In genomic region chr1:52144907-52145306, GRCm38 (mm10) we compare ENCODE assay signal across 18 mouse cellular contexts.
"Had no signal": no experiment of that assay in that cellular context is flagged by ENCODE, and none has a peak within 500 bp of the region (broad histone marks: within the 10 kb centered on the region; RNA-seq: fewer than 3 reads in every experiment).

No protein-coding gene starts in this region.

- H3K9me3 ChIP-seq: liver, embryonic 13.5 days; midbrain, embryonic 12.5 days; neural tube, embryonic 13.5 days had no signal

- H3K27me3 ChIP-seq: liver, embryonic 13.5 days; neural tube, embryonic 13.5 days had no signal

- DNase-seq: kidney, adult 8-10 months; kidney, postnatal 25 days; layer of hippocampus, adult 9-11 months; layer of hippocampus, postnatal 36 days; liver, embryonic 13.5 days; lung, adult 2 months; lung, postnatal 14 days; lung, postnatal 4 days; thymus, adult 2 months; thymus, postnatal 14 days; thymus, postnatal 4 days had no signal

- H3K4me3 ChIP-seq: layer of hippocampus, adult 2 months; left cerebral cortex, adult 2 months; liver, embryonic 13.5 days; midbrain, embryonic 12.5 days; myocyte; neural tube, embryonic 13.5 days had no signal

- H3K27ac ChIP-seq: kidney, postnatal 0 days; layer of hippocampus, adult 2 months; left cerebral cortex, adult 2 months; liver, embryonic 13.5 days; midbrain, embryonic 12.5 days; neural tube, embryonic 13.5 days had no signal

- H3K4me2 ChIP-seq: liver, embryonic 13.5 days; midbrain, embryonic 12.5 days; neural tube, embryonic 13.5 days had no signal

- H3K9ac ChIP-seq: liver, embryonic 13.5 days; midbrain, embryonic 12.5 days; neural tube, embryonic 13.5 days had no signal

- ATAC-seq: midbrain, embryonic 16.5 days had no signal
